ENCODE assay signal across 20 mouse cellular contexts in the genomic region with DNA sequence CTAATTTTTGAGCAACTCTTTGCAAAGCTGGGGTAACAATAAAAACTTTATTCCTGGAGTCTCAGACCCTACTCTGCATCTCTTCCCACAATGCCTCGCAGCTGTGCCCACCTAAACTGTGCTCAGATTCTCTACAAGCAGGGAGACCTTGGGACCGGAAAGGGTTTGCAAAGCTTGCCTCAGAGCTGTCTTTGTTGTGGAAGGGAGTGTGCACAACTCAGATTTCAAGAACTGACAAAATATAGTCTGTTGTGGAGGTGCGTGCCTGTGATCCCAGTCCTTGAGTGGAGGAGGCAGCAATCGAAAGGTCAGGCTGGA.
A peak's percentile ranks its signal among the peaks of the same experiment; 100 is the strongest.
DNase-seq lines count a peak whose midpoint lies in the region; ATAC-seq and TF ChIP-seq lines count a peak whose summit lies in the region.
"Had no signal": no experiment of that assay in that cellular context is flagged by ENCODE, and none has a peak within 500 bp of the region (broad histone marks: within the 10 kb centered on the region; RNA-seq: fewer than 3 reads in every experiment).

No protein-coding gene starts in this region.

- TF ChIP-seq CTCF in left cerebral cortex, adult 2 months (IDR thresholded peaks at IDR 0.05), result no peak

- intact Hi-C loops in left cerebral cortex, adult 2 months (cut with DNase I), result loop anchor here (2.0 to 10.0 kb wide), 11 partner anchors 84 to 993 kb away; no protein-coding TSS in a partner anchor
- intact Hi-C loops in left cerebral cortex, postnatal 10 days (cut with DNase I), result loop anchor here (5.0 to 10.0 kb wide), 5 partner anchors 167 to 943 kb away; a partner anchor contains a TSS

- H3K9me3 ChIP-seq in forebrain, embryonic 16.5 days (ENCODE audit: control insufficient read depth, low read length), result no peaks in the 10 kb centered on the region
- H3K9me3 ChIP-seq in limb, embryonic 13.5 days, result no peaks in the 10 kb centered on the region
- no peaks in the 10 kb centered on the region for H3K9me3 ChIP-seq in hindbrain, embryonic 14.5 days (ENCODE audit: control insufficient read depth, low read length)
- H3K9me3 ChIP-seq: heart, embryonic 13.5 days; intestine, embryonic 15.5 days; liver, embryonic 15.5 days had no signal

- WGBS in forebrain, embryonic 16.5 days, result 58% methylated on average over 4 of the region's 4 CpGs
- 58% methylated on average over 4 of the region's 4 CpGs for WGBS in limb, embryonic 13.5 days
- WGBS in hindbrain, embryonic 14.5 days, result 92% methylated on average over 4 of the region's 4 CpGs

- H3K36me3 ChIP-seq in forebrain, embryonic 16.5 days (ENCODE audit: control insufficient read depth, insufficient read depth), result no peaks in the 10 kb centered on the region
- no peaks in the 10 kb centered on the region for H3K36me3 ChIP-seq in limb, embryonic 13.5 days
- no peaks in the 10 kb centered on the region for H3K36me3 ChIP-seq in hindbrain, embryonic 14.5 days (replicated peaks; ENCODE audit: control insufficient read depth, insufficient read depth)
- H3K36me3 ChIP-seq: heart, embryonic 13.5 days; intestine, embryonic 15.5 days; liver, embryonic 15.5 days had no signal

- H3K27me3 ChIP-seq in forebrain, embryonic 16.5 days (replicated peaks; ENCODE audit: control insufficient read depth, insufficient read depth, low read length), result no peaks in the 10 kb centered on the region
- H3K27me3 ChIP-seq in limb, embryonic 13.5 days, result 0 out of 2 replicates have a peak, but pooled peaks cover 3% of the 10 kb centered on the region
- no peaks in the 10 kb centered on the region for H3K27me3 ChIP-seq in hindbrain, embryonic 14.5 days (ENCODE audit: control insufficient read depth, insufficient read depth, low read length)
- H3K27me3 ChIP-seq: heart, embryonic 13.5 days; intestine, embryonic 15.5 days; liver, embryonic 15.5 days had no signal

- H3K4me1 ChIP-seq in forebrain, embryonic 16.5 days (replicated peaks; ENCODE audit: control insufficient read depth, insufficient read depth, low read length), result peaks cover 18% of the 10 kb centered on the region
- peaks cover 9% of the 10 kb centered on the region for H3K4me1 ChIP-seq in limb, embryonic 13.5 days
- no peaks in the 10 kb centered on the region for H3K4me1 ChIP-seq in hindbrain, embryonic 14.5 days (replicated peaks; ENCODE audit: control insufficient read depth, insufficient read depth, low read length)
- H3K4me1 ChIP-seq: heart, embryonic 13.5 days; intestine, embryonic 15.5 days; liver, embryonic 15.5 days had no signal

- DNase-seq in cerebellum, postnatal 25 days, result peak; percentile 11 to 23
- no peak for DNase-seq in cerebellum, adult 9-10 months
- no peak for DNase-seq in left cerebral cortex, adult 2 months (ENCODE audit: extremely low spot score in 1 of 2, low spot score in 2 of 2)
- DNase-seq in left cerebral cortex, postnatal 10 days (ENCODE audit: extremely low spot score in 1 of 2, low spot score in 2 of 2), result no peak
- DNase-seq in ovary, postnatal 14 days (ENCODE audit: low spot score), result no peak
- DNase-seq in hindbrain, embryonic 14.5 days (ENCODE audit: low spot score), result no peak
- DNase-seq: gastrocnemius, postnatal 10 days; heart, postnatal 10 days; kidney, adult 8-10 months; kidney, postnatal 4 days; lung, embryonic 14.5 days had no signal

- peak overlapping the region; percentile 89 for H3K27ac ChIP-seq in left cerebral cortex, adult 2 months
- H3K27ac ChIP-seq in forebrain, embryonic 16.5 days (ENCODE audit: low read length), result peak overlapping the region; percentile 89
- no peak overlapping the region for H3K27ac ChIP-seq in limb, embryonic 13.5 days
- no peak overlapping the region for H3K27ac ChIP-seq in hindbrain, embryonic 14.5 days
- H3K27ac ChIP-seq: heart, embryonic 13.5 days; intestine, embryonic 15.5 days; kidney, postnatal 0 days; liver, embryonic 15.5 days had no signal

- H3K9ac ChIP-seq in forebrain, embryonic 16.5 days (replicated peaks; ENCODE audit: low read depth, low read length), result no peak overlapping the region
- H3K9ac ChIP-seq in limb, embryonic 13.5 days, result no peak overlapping the region
- H3K9ac ChIP-seq in hindbrain, embryonic 14.5 days, result no peak overlapping the region
- H3K9ac ChIP-seq: heart, embryonic 13.5 days; intestine, embryonic 15.5 days; liver, embryonic 15.5 days; lung, embryonic 14.5 days had no signal

- H3K4me2 ChIP-seq in forebrain, embryonic 16.5 days (ENCODE audit: low read length), result no peak overlapping the region
- peak overlapping the region; percentile 23 for H3K4me2 ChIP-seq in limb, embryonic 13.5 days (replicated peaks)
- no peak overlapping the region for H3K4me2 ChIP-seq in hindbrain, embryonic 14.5 days (replicated peaks)
- H3K4me2 ChIP-seq: heart, embryonic 13.5 days; intestine, embryonic 15.5 days; liver, embryonic 15.5 days; lung, embryonic 14.5 days; midbrain, embryonic 11.5 days had no signal

- H3K4me3 ChIP-seq in left cerebral cortex, adult 2 months, result no peak overlapping the region
- H3K4me3 ChIP-seq in forebrain, embryonic 16.5 days (replicated peaks; ENCODE audit: low read length), result no peak overlapping the region
- H3K4me3 ChIP-seq in limb, embryonic 13.5 days, result no peak overlapping the region
- no peak overlapping the region for H3K4me3 ChIP-seq in hindbrain, embryonic 14.5 days (replicated peaks; ENCODE audit: low read length)
- H3K4me3 ChIP-seq: heart, embryonic 13.5 days; intestine, embryonic 15.5 days; liver, embryonic 15.5 days had no signal

- peak; percentile 14; the same call in 1 of the 2 replicates for ATAC-seq in forebrain, embryonic 16.5 days
- ATAC-seq in limb, embryonic 13.5 days (ENCODE audit: low FRiP score, low read depth), result no peak
- ATAC-seq in hindbrain, embryonic 14.5 days (ENCODE audit: low FRiP score), result no peak
- ATAC-seq: CD4-positive, CD25-positive, alpha-beta regulatory T cell, adult 4 months; intestine, embryonic 15.5 days; midbrain, embryonic 16.5 days had no signal

Comparison
In these comparisons a context has a peak if more than half of its experiments do, and no peak if none do; other contexts are left out.
1. DNase-seq: peak in cerebellum, postnatal 25 days (2 of 2); none in cerebellum, adult 9-10 months (single experiment), left cerebral cortex, adult 2 months (0 of 2), left cerebral cortex, postnatal 10 days (0 of 2), ovary, postnatal 14 days (single experiment) and hindbrain, embryonic 14.5 days (single experiment).
2. H3K27ac ChIP-seq: peak in left cerebral cortex, adult 2 months (single experiment) and forebrain, embryonic 16.5 days (single experiment); none in limb, embryonic 13.5 days (single experiment) and hindbrain, embryonic 14.5 days (single experiment).